Mouse (Mus musculus): ENCODE measurements around the gene Helq.
A peak's percentile ranks its signal among the peaks of the same experiment; 100 is the strongest.

Gene Helq

DNA sequence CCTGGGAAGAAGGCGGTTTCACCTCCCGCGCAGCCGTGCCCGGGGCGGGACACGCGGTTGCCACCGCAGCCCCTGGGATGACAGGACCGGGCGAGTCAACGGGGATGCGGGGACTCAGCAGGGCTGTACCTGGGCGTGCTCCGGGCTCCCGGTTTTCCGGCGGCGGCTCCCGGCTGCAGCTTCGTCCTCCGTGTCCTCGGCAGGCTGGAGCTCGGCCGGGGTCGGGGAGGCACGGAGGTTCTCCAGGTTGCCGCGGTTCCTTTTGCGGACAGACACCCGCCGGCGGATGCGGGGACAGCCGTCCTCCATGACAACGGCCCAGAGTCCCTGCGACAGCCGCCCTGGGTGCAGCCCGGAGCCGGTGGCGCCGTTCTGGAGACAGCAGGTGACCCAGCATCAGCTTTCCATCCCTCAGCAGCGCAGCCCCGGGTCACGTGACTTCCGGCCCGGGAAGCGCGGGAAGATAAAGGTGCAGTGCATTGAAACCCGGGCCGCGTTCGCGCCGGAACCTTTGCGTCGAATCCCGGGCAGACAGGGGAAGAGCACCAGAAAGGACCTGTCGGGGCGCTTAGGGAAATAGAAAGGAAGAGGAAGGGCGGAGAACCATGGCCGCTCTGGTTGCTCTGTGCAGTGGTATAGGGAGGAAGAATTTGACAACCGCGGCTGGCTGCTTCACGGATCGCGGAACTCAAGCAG lies at the start of gene Helq, which contains the start of gene Mrps18c:
Gene Helq (minus strand): TSS at position 434 of the 696 bp plus-strand sequence.
Gene Mrps18c (plus strand): TSS at position 463 of the 696 bp plus-strand sequence.
- peak; percentile 94 to 95 for DNase-seq (ENCODE audit: low spot score in 2 of 2)

DNA sequence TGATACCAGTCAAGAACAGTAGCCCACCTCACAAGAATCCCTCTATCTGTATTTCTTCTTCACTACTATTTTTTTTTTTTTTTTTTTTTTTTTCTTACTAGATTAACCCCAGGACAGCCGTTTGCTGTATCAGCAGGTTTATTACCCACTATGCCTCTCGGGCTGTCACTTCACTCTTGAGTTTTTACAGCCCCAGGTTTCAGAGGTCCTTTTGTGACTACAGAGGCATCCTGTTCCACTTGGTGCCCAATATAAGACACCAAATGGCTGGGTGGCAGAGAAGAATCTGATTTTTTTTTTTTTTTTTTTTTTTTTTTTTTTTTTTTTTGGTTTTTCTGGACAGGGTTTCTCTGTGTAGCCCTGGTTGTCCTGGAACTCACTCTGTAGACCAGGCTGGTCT lies 48.7 kb upstream of the Helq start:
- no peak for DNase-seq (ENCODE audit: low spot score in 2 of 2)

DNA sequence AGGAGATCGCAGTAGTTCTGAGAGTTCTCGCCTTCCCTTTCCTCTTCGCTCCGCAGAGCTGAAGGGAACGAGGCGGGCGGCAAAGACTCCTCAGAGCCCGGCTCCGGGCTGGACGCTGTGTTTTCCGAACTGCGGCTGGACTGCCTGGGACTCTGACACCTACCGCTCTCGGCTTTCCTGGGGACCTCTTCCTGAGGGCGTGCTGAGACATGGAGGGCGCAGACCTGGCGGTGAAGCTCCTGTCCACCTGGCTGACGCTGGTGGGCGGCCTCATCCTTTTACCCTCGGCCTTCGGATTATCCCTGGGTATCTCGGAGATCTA lies 48.2 kb upstream of the Helq start:
- DNase-seq (ENCODE audit: low spot score in 2 of 2), result no peak

DNA sequence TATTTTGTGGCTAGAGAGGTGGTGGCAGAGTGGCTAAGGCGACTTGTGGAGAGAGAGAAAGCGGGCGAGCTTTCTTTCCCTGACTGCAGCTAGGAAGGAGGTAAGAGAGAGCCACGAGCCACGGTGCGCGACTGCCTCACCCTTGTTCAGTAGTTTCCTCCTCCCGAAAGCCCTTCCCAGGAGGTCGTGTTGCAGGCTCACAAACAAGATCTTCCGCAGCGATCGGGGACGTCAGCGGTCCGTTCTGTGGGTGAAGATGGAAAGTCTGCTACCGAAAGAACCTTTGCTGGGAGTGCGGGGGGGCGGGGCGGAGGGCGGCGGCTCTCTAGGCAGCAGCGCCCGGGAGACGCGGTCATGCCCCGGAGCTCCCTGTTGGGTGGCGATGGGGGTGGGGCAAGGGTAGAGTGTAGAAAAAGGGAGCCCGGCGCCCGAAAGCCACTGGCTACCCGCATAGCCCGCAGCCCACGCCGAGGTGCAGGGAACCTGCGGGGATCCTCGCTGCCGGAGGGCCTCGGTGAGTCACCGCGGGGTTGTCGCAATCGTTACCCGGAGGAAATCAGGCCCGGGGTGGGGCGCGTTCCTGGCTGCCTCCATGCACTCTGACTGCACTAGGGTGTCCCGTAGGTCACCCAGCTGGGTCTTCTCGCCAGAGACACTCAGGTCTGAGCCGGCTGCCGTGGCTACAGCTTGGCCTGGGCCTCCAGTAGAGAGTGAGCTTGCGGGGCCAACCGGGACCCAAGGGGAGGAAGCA lies 47.6 kb upstream of the Helq start:
- DNase-seq (ENCODE audit: low spot score in 2 of 2), result peak; percentile 60 to 64

DNA sequence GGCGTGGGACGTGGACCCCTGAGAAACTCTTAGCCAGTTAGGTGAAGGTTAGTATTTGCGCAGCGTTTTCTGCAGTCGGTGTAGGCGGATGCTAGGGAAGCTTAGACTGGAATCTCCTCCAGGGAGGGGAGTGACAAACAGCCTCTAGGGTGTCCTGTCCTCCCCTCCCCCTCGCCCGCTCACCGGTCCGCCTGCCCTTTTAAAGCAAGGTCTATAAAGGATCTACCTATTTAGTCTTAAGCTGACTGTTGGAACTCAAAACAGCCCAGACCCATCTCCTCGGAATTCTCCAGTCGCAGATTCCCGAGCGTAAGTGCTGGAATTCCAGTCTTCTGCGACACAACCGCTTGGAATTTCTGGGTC lies 47.1 kb upstream of the Helq start, which contains the start of gene Gpat3:
Gene Gpat3 (plus strand): TSS at position 229 of the 363 bp plus-strand sequence.
- peak; percentile 40 to 47 for DNase-seq (ENCODE audit: low spot score in 2 of 2)

DNA sequence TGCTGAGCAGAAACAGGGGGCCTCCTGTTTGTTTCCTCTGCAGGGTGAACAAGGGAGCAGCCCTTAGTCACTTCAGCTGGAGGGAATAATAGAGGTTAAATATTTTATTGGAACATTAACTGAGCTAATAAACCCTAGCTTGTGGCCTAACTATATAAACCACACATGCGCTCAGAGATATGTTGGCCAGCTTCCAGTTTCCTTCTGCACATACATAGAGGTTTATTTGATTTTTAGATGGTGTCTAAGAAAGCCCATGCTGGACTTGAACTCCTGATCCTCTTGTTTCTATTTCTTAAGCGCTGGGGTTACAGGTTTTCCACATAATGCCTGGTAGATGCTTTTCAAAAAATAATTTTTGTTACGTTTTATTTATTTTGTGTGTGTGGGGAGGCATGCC lies 46.1 kb upstream of the Helq start:
- no peak for DNase-seq (ENCODE audit: low spot score in 2 of 2)

DNA sequence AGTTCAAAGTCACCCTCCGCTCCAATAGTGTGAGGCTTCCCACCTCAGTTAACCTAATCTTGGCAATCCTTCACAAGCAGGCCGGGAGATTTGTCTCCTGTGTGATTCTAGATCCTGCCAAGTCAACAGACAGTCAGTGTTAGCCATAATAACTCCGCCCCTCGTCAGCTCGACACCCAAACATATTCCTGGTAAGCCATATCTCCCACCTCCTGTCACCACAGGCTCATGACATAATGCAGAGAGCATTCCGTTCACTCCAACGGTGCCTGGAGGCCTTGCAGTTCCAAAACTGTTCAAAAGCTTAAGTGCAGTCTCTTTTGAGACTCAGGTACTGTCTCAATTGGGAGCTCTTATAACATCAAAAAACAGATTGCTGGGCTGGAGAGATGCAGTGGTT lies 39.5 kb upstream of the Helq start:
- DNase-seq (ENCODE audit: low spot score in 2 of 2), result no peak

DNA sequence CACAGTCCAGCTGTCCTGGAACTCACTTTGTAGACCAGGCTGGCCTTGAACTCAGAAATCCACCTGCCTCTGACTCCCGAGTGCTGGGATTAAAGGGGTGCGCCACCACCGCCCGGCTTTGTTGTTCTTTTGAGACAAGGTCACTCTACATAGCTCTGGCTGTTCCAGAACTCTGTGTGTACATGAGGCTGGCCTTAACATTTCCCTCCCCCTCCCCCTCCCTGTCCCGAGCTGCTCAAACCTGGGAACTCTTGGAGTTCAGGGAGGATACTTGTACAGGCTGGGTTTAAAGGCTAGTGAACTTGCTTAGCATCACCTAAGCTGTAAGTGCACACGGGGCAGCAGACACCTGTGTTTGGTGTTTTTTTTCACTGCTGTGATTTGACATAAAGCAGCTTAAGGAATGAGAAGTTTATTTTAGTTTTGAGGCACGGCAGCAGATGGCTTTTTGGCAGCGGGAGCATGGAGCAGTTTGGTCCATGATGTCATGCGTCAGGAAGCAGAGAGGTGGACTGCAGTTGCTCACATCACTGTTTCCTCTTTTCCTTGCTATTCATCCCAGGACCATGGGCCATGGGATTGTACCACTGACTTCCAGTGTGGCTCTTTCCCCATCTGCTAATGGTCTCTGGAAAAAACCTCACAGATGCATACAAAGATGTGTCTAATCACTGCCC lies 37.6 kb upstream of the Helq start:
- no peak for DNase-seq (ENCODE audit: low spot score in 2 of 2)

DNA sequence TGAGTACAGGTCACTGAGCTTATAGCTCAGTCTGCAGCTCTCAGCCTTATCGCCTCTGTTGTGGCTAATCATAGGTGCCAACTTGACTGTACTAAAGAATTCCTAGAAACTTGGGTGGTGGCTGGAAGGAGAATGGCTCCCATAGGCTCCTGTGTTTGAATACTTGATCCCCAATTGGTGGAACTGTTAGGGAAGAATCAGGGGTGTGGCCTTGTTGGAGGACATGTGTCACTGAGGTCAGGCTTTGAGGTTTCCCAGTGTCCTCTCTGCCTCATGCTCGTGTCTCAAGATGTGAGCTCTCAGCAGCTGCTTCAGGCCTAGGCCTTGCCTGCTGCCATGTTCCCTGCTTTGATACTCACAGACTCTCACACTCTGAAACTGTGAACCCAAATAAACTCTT lies 35.4 kb upstream of the Helq start:
- DNase-seq (ENCODE audit: low spot score in 2 of 2), result no peak

DNA sequence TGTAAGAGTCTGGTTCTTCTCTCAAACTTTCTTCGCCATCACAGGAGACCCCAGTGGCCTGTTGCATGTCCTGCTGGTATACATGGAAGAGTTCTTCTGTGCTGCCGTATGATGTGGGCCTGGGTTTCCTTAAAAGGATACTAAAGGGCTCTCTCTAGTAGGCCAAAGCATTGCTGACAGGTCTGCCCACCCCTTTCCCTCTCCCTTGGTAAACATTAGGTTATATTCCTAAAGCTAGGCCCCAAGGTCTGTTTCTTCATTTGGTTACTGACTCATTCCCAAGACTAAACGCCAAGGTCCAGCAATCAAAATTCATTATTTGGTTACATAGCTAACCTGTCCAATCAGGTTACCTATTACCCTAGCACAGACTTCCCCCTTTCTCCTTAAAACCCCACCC lies 34.3 kb upstream of the Helq start:
- no peak for DNase-seq (ENCODE audit: low spot score in 2 of 2)

DNA sequence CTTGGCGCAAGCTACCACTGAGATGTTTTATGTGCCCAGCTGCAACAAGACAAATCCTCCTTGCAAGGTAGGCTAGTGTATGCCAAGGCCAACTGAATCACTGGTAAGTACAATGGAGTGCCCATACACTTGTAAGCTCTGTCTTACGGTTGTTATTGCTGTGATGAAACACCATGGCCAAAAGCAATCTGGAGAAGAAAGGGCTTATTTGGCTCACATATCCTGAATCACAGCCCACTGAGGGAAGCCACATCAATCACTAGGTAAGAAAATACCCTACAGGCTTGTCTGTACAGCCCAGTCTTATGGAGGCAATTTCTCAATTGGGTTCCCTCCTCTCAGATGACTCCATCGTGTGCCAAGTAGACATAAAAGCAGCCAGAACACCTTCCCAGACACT lies 30.3 kb upstream of the Helq start:
- DNase-seq (ENCODE audit: low spot score in 2 of 2), result no peak

DNA sequence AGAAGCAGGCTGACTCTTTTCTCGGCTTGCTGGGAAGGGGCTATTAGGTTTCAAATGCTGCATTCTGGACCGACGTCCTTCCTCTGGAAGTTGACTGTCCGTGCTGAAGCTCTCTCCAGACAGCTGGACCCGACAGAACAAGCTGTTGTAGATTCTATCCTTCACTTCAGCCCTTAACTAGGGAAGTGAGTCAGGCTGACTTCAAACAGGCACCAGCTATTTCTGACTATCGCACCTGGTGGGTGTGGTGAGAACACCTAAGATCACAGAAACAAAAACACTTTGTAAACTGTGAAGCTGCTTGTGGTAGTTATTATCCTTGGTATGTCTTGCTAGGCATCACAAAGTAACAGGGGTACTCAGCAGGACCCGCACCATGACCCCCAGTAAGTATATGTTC lies 28.1 kb upstream of the Helq start:
- peak; percentile 13 to 16 for DNase-seq (ENCODE audit: low spot score in 2 of 2)

DNA sequence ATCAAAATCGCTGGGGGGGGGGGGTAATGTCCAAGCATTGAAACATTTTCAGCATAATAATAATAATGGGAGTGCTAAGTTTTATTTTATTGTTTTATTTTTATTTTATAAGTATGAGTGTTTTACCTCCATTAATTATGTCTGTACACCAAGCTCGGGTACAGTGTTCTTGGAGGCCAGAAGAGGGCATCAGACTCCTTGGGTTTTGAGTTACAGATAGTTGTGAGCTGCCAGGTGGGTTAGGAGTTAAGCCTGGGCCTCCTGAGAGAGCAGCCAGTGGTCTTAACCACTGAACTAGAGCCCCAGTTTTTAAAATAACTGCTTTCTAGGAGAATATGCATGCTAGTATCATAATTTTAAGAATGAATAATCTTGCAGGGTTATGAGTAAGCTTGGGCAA lies 27.6 kb upstream of the Helq start:
- DNase-seq (ENCODE audit: low spot score in 2 of 2), result no peak

DNA sequence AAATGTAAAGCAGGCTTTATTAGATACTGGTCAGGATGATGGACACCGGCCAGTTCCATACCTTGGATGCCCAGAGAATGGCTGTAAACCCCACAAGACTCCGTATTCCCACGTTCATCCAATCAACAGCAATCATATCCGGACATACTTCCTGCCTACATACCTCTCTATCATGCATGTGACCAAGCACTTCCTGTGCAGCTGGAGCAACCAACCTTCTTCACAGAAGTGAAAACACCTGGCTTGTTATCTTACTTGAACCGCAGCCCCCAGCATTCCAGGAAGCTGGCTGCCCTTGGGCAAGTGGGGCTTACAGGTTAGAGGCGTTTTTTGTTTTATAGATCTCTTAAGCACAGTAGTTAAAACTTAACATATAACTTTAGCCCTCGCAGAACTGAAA lies 24.4 kb upstream of the Helq start:
- DNase-seq (ENCODE audit: low spot score in 2 of 2), result no peak

DNA sequence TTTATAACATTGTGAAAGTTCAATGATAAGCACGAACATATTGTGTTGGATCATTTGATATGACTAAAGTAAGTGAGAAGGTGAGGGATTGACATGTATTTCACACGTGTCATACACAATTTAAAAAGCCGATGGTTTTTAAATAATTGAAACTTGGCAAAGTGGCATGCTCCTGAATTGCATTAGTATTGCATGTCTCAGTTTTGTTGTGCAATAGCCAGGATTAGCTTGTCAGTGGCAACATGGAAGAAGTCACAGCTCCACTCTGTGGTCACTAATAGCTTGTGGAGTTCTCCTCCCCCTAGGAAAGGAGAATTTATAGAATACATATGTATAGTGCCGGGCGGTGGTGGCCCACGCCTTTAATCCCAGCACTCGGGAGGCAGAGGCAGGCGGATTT lies 23.0 kb upstream of the Helq start:
- no peak for DNase-seq (ENCODE audit: low spot score in 2 of 2)

DNA sequence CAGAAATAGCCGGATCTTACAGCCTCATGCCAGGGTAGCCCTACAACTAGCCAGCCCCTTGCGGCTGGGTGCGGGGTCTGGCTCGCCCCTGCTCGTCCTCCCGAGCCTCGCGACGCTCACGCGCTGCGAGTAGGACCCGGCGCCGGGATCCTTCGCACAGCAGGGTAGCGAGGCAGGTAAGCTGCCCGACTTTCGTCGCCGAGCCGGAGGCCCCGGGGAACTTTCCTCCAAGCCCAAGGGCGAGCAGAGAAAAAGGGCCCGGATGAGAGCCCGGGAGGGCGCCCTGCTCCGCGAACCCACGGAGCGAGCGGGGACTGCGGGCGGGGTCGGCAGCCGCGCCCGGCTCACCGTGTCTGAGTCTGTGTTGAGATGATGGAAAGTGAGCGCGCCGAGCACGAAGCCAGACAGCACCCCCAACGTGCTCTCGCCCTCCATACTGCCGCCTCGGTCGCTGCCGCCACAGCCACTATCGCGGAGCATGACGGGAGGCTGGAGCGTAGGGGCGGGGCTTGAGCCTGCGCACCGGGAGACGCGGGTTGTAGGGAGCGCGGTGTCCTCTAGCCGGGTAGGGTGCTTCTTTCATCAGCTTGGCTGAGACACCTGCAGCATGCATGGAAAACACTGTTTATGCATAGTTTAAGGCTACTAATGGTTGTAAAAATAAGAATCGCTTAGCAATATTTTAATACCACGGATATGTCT lies 22.2 kb upstream of the Helq start, which contains the start of gene Abraxas1:
Gene Abraxas1 (minus strand): TSS at position 483 of the 702 bp plus-strand sequence.
- peak; percentile 85 to 86 for DNase-seq (ENCODE audit: low spot score in 2 of 2)

DNA sequence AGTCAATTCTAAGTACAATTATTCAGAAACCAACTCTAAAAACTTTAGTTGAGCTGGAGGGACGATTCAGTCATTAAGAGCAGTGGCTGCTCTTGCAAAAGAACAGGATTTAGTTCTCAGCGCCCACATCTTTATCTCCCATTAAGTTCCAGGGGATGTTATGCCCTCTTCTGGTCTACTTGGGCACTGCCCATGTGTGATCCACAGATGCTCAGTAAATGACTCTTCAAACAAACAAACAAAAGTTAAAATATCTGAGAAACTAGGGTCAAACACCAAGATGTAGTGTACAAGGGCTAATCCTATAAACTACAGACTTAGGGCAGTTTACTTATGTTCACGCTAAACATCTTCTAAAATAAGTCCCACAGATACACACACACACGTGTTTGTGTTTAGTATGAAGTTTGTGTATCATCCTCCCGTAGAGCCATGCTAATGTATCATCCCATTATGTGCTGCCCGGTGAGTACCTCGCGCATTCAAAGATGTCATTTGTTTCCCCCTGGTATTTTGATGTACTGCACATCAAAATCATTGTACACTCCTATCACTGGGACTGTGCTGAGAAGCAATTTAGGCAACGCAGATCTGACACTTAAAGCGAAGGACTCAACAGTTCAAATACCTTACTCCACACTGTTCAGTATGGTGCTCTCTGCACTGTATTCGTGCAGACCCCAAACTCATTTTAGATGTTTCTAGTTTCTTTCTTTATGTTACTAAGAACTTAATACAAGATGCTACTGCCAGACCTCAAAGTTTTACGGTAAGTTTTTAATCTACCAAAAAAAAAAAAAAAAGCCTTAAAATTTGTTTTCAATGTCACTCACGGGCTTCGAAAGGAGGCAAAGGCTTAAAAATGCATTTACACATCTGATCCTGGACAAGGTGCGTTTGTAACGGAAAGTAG lies 21.4 kb upstream of the Helq start:
- no peak for DNase-seq (ENCODE audit: low spot score in 2 of 2)

DNA sequence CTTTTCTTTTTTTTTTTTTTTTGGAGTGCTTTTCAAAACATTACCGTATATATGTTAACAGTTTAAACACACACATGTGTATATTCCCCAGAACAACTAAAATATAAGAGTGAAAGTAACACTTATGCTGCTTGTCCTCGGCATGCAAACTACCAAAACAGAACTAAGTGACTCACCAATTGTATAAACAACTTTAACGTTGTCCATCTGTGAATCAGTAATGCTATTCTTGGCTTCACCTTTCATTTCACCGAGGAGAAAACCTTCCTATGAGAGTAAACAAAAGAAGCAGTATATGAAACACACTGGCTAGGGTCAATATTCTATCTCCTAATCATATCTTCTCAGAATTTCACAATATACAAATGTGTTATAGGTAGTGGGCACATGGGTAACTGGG lies 19.9 kb upstream of the Helq start:
- no peak for DNase-seq (ENCODE audit: low spot score in 2 of 2)

DNA sequence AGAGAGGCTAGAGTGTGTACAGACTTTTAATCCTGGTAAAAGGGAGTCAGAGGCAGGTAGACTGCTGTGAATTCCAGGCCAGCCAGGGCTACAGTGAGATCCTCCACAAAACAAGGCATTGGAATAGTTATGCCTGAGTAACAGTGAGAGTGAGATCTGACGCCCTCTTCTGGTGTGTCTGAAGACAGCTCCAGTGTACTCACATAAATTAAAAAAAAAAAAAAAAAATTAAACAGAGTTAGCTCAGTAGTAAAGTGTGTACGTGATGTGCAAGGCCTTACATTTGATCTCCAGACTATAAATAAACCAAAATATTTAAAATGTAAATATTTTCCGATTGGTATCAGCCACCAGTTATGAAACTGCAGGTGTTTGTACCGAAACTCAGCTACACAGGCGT lies 4.3 kb downstream of the Helq start:
- no peak for DNase-seq (ENCODE audit: low spot score in 2 of 2)

DNA sequence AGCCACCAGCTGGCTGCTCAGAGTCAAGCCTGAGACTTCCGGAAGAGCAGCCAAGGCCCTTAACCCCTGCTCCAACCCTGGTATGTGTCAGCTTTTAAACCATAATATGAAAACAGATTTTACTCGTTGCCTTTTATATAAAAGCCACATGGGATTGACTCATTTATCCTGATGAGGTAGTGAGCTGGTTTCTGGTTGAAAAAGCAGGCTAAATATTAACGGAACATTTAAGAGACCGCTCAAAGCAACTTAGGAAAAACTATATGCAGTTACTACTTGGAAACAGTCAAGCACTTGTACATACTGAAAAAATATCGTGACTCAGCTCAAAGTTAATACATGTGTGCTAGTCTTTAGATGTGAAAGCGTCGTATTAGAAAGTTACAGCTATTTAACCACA lies 6.1 kb downstream of the Helq start:
- DNase-seq (ENCODE audit: low spot score in 2 of 2), result no peak

DNA sequence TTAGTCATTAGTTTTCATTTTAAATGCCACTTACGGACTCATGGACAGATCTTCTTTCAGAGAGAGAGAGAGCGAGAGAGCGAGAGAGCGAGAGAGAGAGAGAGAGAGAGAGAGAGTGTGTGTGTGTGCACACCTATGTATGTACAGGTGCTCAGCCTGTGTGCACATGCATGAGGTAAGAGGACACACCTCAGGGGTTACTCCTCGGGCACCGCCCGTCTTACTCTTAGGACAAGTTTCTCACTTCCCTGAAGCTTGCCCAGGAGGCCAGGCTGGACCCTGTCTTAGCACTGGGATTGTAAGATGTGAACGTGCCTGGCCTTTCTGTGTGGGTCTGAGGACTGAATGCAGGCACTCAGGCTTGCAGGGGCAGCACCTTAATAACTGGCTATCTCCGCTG lies 10.9 kb downstream of the Helq start:
- no peak for DNase-seq (ENCODE audit: low spot score in 2 of 2)

All from right cerebral cortex, adult 2 months (tissue).